Mouse (Mus musculus) heart, adult 2 months (tissue): Measurements from ENCODE around the gene Chn1.

Experiments used
- CTCF ChIP-seq: fragments of 200-600 bp; IDR thresholded peaks from 2 replicates; pipeline ENCODE4 v1.8.1; 2022; ENCODE audit warnings: antibody characterized with exemption, mild to moderate bottlenecking, moderate library complexity
- EP300 ChIP-seq: fragments of 200-500 bp; IDR thresholded peaks from 2 replicates; pipeline ENCODE4 v1.6.1; 2011; ENCODE audit warnings: low read depth, low read length, control low read depth; ENCODE audit not compliant: insufficient read depth
- POLR2A ChIP-seq: fragments of 200-500 bp; IDR thresholded peaks from 2 replicates; pipeline ENCODE4 v1.6.1; 2011; ENCODE audit warnings: mild to moderate bottlenecking, low read depth, low read length, control low read depth; ENCODE audit not compliant: insufficient read depth

DNA sequence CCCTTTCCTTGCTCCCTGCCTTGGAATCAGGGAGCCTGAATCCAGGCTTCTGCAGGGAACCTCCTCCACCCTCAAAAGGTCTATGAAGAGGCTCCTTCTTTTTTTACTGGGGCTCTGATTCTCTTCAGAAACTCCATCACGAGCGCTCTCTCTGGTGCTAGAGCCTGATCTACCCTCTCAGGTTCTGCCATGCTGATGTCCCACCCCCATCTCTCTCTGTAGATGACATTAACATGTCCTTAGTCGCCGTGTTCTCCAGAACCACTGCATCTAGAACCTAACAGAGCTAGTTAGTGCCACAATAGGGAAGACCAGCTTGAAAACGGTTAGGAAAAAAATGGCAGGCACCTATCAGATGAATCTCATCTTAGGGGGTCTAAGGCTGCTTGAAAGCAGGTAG, 178.8 kb downstream of the Chn1 start:
- no peak for TF ChIP-seq POLR2A
- no peak for TF ChIP-seq EP300
- TF ChIP-seq CTCF = no peak
